Mouse (Mus musculus) embryo, embryonic 11.5 days (tissue): ENCODE results near the gene Zscan12.
"Not testable (repeated sequence)": the region's sequence is repeated elsewhere in the genome, so short reads cannot be mapped to it uniquely, and the experiment has no call there.

Source experiments
- DNase-seq: peaks from one replicate; pipeline ENCODE4 v3.0.0-alpha.2; 2012; ENCODE audit warnings: low read depth, low spot score

Gene Zscan12

DNA sequence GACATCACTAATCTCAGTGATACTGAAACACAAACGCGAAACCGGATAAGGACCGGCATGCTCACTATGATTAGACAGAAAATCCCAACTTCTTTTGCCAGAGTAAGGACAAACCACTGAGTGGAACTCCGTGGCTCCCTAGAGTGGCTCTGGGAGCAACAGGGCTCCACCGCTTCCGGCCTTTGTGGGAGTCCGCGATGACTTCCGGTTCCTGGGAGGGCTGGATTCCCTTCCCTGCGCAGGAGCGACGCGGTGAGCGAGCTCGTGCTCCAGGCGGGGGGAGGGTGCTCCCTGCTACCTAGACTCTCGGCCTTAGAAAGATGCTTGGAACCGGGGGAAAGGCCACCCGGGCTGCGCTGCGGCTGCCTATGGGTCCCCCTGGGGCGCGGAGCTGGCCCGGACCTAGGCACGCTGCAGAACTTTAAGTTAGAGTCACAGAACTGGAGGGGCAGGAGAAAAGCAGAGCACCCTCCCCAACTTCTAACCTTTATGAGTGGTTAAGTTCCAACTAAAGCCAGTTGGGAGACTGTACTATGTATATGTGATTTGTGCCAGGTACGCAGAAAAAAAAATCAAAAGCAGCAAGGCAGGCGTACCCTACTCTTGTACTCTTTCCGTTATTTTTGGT is at the start of gene Zscan12:
Zscan12 (plus strand) TSS at position 200 of the 628 bp plus-strand sequence.
- peak; percentile 87 for DNase-seq

DNA sequence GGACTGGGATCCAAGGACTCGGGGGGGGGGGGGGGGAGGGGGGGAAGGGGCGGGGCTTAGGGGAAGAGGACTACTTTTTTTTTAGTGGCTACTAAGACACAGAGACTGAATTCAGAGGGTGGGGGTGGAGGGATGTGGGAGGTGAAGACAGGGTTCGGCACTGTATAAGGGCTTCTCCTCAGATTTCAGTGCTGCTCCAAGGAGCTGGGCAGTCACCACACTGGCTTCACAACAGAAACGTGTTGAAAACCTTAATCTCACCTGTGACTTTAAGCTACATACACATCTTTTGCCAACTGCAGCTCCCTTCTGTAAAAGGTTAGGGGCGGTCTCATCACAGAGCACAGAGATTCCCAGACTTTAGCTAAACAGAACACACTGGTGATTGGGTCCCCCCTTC is 49.8 kb upstream of the Zscan12 start:
- no peak for DNase-seq

DNA sequence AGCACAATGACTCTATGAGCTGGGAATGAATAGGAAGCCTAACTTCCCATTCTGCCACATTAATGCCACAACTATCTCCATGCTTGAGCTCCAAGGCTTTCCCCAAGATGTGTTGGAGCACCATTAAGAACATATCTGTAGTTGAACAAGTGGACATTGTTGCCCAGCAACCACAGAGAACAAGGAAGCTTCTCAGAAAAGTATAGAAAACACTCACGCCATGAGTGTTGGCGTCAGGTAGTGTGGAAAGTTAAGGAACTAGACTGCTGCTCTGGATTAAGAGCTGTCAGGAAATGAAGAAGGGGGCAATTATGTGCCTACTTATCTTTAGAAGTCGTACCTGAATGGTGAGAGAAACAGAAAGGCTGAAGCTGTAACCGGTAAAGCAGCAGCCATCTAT is 48.7 kb upstream of the Zscan12 start:
- DNase-seq: no peak

DNA sequence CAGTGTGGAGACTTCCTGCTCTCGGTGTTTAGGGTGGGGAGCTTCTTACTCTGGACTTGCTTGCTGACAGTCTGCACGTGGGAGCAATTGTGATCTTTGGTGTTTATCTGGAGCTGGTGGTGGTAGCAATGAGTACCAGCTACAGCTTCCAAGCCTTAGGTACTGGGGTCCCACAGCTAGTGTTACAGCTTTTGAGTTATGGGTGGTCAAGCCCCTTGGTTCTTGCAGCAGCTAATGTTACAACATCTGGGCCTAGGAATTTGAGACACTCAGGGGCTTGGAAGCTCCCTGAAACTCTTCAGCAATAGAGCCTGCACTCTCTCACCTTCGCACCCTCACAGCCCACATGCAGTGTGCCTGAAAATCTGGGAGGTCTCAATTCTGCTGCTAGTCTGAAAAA is 42.4 kb upstream of the Zscan12 start:
- no peak for DNase-seq

DNA sequence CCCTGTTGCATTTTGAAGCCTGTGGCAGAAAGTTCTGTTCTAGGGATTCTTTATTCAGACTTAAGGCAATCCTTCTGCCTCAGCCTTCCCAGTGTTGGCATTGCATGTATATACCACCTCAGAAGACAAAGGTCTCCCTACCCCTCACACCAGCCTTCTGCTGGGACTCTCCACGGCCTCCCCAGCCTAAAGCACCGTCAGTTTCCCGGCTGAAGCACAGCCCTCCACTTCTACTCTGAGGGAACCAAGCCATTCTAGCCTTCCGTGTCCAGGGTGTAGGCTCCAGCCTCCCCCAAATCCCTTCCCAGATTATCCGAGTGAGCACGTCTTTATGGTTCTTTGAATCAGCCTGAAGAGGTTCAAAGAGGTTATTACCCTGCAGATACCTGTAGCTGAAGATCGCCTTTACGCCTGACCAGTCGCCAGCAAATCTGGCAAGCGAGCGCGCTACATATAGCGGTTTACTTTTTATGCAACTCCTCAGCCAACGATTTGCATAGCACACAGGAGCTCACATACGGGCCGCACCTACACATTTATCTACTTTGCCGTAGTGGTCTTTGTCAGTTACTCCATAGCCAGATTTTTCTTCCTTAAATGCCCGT is 40.6 kb upstream of the Zscan12 start:
- no peak for DNase-seq

DNA sequence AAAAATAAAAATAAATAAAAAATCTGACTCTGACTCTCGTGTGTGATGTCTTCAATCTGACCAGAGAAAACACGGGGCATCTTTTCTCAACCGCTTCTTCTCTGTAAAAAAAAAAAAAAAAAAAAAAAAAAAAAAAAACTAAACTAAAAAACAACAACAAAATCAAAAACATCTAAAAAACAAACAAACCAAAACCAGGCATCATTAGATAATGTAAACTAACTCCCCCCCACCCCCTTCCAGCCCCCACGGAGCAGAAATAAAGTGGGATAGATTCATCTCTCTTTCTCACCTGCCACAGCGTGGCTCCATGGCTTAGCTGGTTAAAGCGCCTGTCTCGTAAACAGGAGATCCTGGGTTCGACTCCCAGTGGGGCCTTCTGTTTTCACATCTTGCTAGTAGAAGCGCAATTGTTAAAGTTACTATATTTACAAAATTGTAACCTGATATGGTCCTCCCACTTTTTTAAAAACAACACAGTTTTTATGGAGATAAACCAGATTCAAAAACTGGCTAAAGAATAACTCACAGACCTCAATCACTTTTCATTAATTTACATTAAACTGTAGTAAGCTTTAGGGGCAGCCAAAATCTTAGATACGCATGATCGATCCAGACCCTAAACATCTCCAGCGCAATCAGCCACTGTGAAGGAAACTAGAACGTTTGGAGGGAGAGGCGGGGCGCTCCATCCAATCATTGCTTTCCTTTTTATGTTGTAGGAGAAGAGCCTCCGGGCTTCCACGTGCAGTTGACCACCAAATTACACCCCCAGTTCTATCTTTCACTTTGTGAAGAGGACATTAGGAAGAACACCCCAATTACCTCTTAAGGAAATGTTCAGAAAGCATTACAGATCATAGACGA is 39.9 kb upstream of the Zscan12 start:
- no peak for DNase-seq

DNA sequence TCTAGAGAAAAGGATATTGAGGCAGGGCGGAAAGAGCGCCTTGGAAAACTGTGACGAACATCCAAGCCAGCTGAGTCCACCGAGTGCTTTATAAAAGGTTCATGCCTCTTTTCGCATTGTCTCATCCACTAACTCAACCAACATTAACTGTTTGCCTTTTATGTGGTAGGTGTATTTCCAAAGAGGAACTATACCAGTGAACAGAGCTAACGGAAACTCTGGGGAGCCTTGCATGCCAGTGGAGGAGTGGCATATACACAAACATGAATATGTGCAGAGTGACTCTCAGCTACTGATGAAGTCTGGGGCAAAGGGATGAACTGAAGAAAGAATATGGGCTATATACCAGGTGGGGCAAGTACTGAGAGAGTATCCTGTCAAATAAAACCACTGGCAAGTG is 39.2 kb upstream of the Zscan12 start:
- DNase-seq: no peak

DNA sequence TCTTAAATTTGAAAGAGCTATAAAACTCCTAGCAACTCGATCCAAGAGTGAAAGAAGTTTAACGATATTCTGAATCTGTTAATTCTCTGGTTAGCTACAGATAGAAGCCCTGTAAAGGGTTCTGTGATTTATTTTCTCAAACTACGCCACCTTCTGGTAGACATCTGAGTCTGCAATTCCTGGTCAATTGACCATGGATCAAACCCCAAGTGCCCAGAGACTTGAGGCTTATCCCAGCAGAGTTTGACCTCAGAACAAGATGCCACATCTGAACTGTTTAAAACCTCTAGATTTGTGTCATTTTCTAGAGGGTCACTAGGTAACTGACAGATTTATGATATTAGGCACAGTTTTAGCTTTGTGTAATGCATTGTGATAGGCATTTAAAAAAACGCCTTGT is 36.4 kb upstream of the Zscan12 start:
- no peak for DNase-seq

DNA sequence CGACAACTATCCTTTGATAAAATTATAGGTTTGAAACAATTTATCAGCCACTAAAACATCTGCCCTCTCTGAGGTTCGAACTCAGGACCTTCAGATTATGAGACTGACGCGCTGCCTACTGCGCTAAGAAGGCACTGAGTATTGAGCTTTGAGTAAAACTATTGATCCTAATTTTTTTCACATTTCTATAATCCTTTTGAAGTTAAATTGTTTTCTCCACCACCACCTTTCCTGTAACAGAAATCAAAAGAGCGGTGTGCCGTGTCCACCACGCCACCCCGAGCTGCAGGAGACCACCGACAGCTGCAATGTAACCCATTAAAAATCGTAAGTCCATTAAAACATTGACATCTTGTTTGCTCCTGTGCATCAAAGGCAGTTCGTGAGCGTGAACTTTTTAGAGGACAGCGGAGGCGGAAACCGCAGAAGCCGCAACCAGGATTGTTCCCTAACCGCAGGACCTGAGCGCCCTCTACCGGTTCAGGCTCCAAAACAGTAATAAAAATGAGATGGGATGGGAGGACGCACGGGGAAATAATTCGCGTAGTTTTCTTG is 35.9 kb upstream of the Zscan12 start:
- peak; percentile 84 for DNase-seq

DNA sequence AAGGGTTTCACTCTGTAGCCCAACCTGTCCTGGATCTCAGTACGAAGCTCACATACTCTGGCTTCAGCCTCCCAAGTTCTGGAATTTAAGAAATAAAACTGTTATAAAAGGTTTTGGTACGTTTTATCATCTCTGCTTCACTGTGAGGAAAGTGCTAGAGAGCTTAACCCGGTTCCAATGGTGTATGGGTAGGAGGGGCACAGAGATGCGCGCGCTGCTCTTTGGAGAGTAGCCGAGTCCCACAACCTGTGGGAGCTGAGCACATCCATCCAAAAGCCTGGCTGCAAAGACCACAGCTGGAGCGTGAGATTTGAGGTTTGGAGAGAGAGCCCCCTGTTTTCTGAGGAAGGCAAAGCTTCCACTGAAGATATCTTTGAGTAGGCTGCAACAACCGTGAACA is 35.2 kb upstream of the Zscan12 start:
- no peak for DNase-seq

DNA sequence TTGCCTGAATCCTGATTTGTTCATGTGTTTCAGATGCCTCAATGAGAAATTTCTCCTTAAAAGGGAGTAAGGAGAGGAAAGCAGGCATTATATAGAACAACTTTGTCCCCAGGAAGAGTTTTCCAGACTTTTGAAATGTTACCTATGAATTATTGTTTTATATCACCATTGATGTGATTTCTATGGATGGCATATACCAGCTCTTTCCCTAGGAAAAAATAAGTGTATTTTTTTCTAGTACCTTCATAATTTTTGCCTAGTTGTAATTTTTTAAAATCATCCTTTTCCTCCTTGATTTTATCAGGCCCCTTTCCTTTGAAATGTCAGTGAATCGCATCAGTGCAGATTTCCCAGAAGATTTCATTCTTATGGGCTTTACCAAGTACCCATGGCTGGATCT is 16.0 kb upstream of the Zscan12 start, which contains the start of gene Olfr1367:
Olfr1367 (plus strand) TSS at position 301 of the 400 bp plus-strand sequence.
- no peak for DNase-seq

DNA sequence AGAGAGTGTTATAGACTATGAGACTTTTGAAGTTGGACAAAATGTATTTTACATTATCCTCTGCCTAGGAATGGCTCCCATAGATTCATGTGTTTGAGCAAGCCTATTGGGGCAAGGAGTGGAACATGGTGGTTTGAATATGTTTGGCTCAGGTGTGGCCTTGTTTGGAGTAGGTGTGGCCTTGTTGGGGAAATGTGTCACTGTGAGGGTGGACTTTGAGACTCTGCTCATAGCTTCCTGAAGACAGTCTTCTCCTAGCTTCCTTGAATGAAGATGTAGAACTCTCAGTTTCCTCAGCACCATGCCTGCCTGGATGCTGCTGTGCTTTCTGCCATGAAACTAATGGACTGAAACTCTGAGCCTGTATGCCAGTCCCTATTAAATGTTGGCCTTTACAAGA is 12.0 kb upstream of the Zscan12 start:
- DNase-seq: no peak

DNA sequence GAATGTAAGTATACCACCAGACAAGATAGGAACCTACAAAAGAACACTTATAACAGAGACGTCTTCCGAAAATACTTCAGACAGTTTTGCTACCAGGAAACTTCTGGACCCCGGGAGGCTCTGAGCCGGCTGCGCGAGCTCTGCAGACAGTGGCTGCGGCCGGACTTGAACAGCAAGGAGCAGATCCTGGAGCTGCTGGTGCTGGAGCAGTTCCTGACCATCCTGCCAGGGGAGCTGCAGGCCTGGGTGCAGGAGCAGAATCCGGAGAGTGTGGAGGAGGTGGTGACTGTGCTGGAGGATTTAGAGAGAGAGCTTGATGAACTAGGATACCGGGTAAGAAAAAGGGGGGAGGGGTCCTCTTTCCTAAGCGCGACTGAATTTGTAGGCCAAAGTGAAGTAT is 1.1 kb downstream of the Zscan12 start:
- no peak for DNase-seq

DNA sequence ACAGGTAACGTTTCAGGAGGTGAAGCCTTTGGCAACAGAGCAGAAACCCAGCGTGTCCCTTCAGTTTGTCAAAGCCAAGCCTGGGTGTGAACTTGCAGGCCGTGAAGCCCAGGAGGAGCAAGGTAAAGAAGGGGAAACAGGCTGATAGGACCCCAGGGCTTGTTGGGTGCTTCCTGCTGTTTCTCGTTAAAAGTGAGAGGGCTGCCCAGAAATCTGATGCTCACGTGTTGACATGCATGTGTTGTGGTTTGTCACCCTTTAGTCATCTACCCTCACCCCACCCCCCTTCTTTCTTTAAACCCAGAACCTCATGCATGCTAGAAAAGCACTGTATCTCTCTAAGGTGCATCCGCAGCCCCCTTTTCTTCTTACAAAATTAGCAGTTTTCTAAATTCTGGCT is 4.0 kb downstream of the Zscan12 start:
- DNase-seq: no peak

DNA sequence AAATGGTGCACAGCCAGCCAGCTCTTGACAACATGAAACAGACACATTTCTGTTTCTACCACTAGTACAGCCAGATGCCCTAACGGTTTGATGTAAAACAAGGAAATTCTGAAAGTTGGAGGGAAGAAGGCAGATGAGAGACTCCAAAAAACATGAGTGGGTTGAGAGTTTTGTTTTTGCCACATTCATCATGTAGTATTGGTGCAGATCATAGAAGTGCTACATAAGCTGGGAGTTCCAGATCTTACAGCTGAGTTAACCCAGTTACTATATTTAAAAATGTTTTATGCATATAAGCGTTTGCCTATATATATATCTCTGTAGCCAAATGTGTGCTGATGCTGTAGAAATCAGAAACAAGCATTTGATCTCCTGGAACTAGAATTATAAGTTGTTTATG is 10.1 kb downstream of the Zscan12 start:
- DNase-seq: no peak

DNA sequence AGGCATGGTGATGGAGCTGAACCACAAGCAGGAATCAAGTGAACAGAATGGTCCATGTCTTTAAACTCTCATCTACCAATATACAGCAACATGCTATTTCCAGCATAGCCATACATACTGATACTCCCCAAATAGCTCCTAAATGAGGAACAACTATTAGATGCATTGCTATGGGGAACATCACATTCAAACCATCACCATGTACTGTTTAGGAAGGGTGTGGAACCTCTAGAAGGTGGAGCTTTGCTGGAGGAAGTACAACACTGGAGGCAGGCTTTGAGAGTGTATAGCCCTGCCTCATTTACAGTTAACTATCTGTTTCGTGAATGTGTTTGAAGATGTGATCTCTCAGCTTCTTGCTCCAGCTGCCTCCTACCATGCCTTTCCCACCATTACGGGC is 15.2 kb downstream of the Zscan12 start:
- DNase-seq: no peak

DNA sequence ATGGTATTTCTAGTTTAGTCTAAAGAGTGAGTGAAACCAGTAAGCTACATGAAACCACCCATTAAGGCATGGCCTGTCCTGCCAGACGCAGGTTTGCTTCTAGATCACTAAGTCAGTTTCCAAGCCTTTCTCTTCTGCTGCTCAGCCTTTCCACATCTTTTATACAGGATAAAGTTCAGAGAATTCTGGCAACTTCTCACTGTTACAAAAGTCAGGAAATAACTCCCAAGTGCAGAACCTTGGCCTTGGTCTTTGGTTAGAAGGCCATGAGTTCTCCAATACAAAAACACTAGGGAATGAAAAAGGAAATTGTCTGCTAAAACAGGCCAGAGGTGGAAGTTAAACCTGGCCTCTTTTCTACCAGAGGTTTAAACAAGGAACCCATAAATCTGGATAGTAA is 32.6 kb downstream of the Zscan12 start:
- no peak for DNase-seq

DNA sequence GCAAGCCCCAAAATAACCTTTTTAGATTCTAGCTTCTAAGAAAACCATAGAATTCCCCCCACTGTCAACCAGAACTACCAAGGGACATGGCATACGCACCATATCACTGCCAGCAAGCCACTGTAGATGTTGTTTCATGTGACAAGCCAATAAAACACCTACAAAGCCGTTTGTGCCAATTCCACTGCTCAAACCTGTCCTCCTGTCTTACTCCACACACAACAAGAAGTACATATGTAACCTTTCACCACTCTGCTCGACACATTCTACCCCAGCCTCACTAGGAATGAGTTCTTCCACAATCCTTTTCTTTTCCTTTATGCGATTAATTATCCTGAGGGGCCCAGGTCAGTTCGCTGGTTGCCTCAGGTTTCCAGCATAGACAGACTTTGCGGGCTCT is 33.0 kb downstream of the Zscan12 start:
- DNase-seq: no peak

DNA sequence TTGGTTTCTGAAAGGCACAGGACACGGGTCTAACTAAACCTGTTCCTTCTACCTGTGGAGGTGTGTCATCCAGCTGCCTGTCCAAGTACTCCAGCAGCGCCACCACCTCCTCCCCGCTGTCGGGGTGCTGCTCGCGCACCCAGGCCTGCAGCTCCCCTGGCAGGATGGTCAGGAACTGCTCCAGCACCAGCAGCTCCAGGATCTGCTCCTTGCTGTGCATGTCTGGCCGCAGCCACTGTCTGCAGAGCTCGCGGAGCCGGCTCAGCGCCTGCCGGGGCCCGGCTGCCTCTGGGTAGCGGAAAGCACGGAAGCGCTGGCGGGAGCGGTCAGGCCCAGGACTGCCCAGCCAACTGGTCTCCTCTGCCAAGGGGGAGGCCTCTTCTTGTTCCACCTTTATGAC is 33.4 kb downstream of the Zscan12 start:
- DNase-seq: not testable (repeated sequence)

DNA sequence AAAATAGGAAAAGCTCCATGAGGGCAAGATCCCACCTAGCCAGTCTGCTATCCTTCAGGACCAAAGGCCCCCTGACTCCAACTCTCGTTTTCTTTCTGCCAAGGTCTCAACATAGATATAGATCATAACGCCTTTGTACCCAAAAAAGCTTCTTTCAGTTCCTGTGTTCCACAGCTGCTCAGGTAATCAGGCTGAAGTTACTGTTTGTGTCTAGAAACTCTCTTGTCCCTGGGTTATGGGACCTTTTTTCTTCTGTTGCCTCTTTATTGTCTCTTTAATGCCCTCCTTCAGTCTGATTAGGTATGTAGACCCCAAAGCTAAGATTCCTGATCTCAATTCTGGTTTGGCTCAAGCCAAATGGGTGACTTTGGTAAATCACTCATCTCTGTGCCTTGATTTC is 34.9 kb downstream of the Zscan12 start:
- no peak for DNase-seq

DNA sequence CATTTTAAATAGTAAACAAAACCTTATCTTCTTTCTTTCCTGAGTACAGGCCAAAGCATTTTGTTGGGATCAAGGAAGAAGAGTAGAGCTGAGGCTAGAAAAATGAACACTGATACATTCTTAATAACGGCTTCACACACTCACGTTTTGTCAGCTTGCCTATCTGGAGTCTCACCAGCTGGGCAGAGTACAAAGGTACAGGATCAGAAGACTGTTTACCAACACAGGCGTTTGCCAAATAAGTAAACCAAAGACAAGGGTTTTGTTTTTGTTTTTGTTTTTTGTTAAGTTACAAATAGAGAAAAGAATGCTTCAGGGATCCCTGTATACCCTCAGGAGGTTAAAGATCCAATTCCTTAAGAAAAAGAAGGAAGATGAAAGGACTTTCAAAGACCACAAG is 38.5 kb downstream of the Zscan12 start:
- DNase-seq: no peak

DNA sequence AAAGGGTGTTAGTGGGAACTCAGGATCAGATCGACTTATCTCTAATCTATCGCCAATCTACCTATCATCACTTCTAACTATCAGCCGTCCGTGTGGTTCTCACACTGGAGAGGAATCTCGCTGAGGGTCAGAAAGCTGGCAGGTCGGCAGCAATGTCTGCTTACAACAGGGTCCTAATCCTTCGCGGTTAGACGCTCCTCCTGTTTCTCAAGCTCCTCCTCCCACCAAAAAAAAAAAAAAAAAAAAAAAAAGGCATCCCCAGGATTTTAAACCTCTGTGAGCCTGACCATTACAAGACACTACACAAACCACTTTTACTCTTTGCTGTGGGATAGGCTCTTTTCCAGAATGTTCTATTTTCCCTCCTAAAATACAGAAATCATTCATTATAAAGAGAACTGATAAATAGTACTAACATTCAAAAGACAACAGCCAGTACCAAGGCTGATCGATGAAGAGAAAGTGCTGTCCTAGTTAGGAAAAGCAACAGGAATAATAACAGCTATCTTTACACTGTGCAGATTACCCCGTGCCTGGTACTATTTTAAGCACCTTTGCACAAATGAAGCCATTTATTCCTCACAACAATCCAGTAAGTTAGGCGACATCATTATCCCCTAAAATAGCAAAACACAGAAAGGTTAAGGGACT is 39.1 kb downstream of the Zscan12 start:
- DNase-seq: no peak
